Mouse (Mus musculus) MEL (cell line): ENCODE results near the gene Agap2. TPM values are rescaled to one million over a fixed set of nuclear protein-coding genes. Genes with fewer than 3 reads are reported as not detected.

Experiments used
- DNase-seq: peaks from one replicate; pipeline ENCODE4 v3.0.0; 2011; ENCODE audit warnings: low read depth, low spot score
- H3K27ac ChIP-seq: 2 replicates; pipeline ENCODE4 v1.5.1; 2012; ENCODE audit warnings: low read depth, mild to moderate bottlenecking, control low read depth, low read length, moderate library complexity; ENCODE audit not compliant: control insufficient read depth
- H3K27me3 ChIP-seq, 2 experiments: fragments of 150-350 bp in 1 of 2; sonication (generic) in 1 of 2; 2 replicates each; pipeline ENCODE4 v1.6.1; 2012; ENCODE audit warnings: low read length in 2 of 2, mild to moderate bottlenecking in 2 of 2, improper control_type of control experiment in 1 of 2, moderate library complexity in 1 of 2; ENCODE audit not compliant: insufficient read depth in 2 of 2, control insufficient read depth in 1 of 2
- H3K36me3 ChIP-seq, 2 experiments: 2 replicates each; pipeline ENCODE4 v1.6.1; 2012 to 2014; ENCODE audit warnings: low read length in 2 of 2, improper control_type of control experiment in 1 of 2, inconsistent platforms in 1 of 2, mild to moderate bottlenecking in 1 of 2; ENCODE audit not compliant: insufficient read depth in 2 of 2, control insufficient read depth in 1 of 2
- H3K4me1 ChIP-seq, 2 experiments: fragments of 150-350 bp in 1 of 2; sonication (generic) in 1 of 2; 2 replicates each; pipeline ENCODE4 v1.6.1; 2012; ENCODE audit warnings: low read length in 2 of 2, improper control_type of control experiment in 1 of 2, mild to moderate bottlenecking in 1 of 2; ENCODE audit not compliant: insufficient read depth in 2 of 2, control insufficient read depth in 1 of 2
- H3K4me3 ChIP-seq, 2 experiments: fragments of 150-350 bp in 1 of 2; sonication (generic) in 1 of 2; 2 replicates each; pipeline ENCODE4 v1.5.1; 2012; ENCODE audit warnings: low read depth in 2 of 2, low read length in 2 of 2, mild to moderate bottlenecking in 2 of 2, moderate library complexity in 2 of 2, control low read depth in 1 of 2, improper control_type of control experiment in 1 of 2; ENCODE audit not compliant: control insufficient read depth in 1 of 2, insufficient read depth in 1 of 2
- H3K79me2 ChIP-seq: 2 replicates; pipeline ENCODE4 v1.6.1; 2012; ENCODE audit warnings: mild to moderate bottlenecking, low read length, moderate library complexity; ENCODE audit not compliant: control insufficient read depth, poor library complexity, insufficient read depth
- H3K9ac ChIP-seq: 2 replicates; pipeline ENCODE4 v1.6.1; 2012; ENCODE audit warnings: low read depth, mild to moderate bottlenecking, control low read depth, low read length, moderate library complexity; ENCODE audit not compliant: control insufficient read depth, poor library complexity, severe bottlenecking
- H3K9me3 ChIP-seq: fragments of 150-350 bp; sonication (generic); replicated peaks from 2 replicates; pipeline ENCODE4 v1.6.1; 2012; ENCODE audit warnings: mild to moderate bottlenecking, low read length, improper control_type of control experiment, moderate library complexity; ENCODE audit not compliant: insufficient read depth
- CHD1 ChIP-seq: IDR thresholded peaks from 2 replicates; pipeline ENCODE4 v1.6.1; 2012; ENCODE audit warnings: low read depth, mild to moderate bottlenecking, inconsistent platforms, low read length, improper control_type of control experiment
- E2F4 ChIP-seq: IDR thresholded peaks from 2 replicates; pipeline ENCODE4 v1.6.1; 2011; ENCODE audit warnings: low read depth, low read length, improper control_type of control experiment, borderline replicate concordance
- ELF1 ChIP-seq: IDR thresholded peaks from 2 replicates; pipeline ENCODE4 v1.6.1; 2014; ENCODE audit warnings: low read depth, mild to moderate bottlenecking, inconsistent platforms, low read length, improper control_type of control experiment, moderate library complexity
- GABPA ChIP-seq: IDR thresholded peaks from 2 replicates; pipeline ENCODE4 v1.6.1; 2012; ENCODE audit warnings: low read depth, mild to moderate bottlenecking, inconsistent platforms, low read length, improper control_type of control experiment, moderate library complexity
- GATA1 ChIP-seq: IDR thresholded peaks from 2 replicates; pipeline ENCODE4 v1.6.1; 2011; ENCODE audit warnings: low read depth, low read length, improper control_type of control experiment
- JUND ChIP-seq: IDR thresholded peaks from 2 replicates; pipeline ENCODE4 v1.6.1; 2011; ENCODE audit warnings: low read depth, mild to moderate bottlenecking, improper control_type of control experiment, low read length
- MAZ ChIP-seq: IDR thresholded peaks from 2 replicates; pipeline ENCODE4 v1.6.1; 2012; ENCODE audit warnings: low read depth, mild to moderate bottlenecking, inconsistent platforms, low read length, improper control_type of control experiment
- MEF2A ChIP-seq: IDR thresholded peaks from 2 replicates; pipeline ENCODE4 v1.6.1; 2014; ENCODE audit warnings: low read depth, mild to moderate bottlenecking, inconsistent platforms, low read length, improper control_type of control experiment; ENCODE audit not compliant: poor library complexity, insufficient replicate concordance, severe bottlenecking; ENCODE audit errors: extremely low read depth
- MXI1 ChIP-seq: IDR thresholded peaks from 2 replicates; pipeline ENCODE4 v1.6.1; 2011; ENCODE audit warnings: mild to moderate bottlenecking, low read depth, low read length, improper control_type of control experiment
- MYB ChIP-seq: IDR thresholded peaks from 2 replicates; pipeline ENCODE4 v1.6.1; 2011; ENCODE audit warnings: mild to moderate bottlenecking, low read depth, low read length, improper control_type of control experiment
- NELFE ChIP-seq: IDR thresholded peaks from 2 replicates; pipeline ENCODE4 v1.6.1; 2011; ENCODE audit warnings: low read depth, low read length, improper control_type of control experiment
- POLR2AphosphoS5 ChIP-seq: IDR thresholded peaks from 2 replicates; pipeline ENCODE4 v1.6.1; 2012; ENCODE audit warnings: low read depth, borderline replicate concordance, mild to moderate bottlenecking, inconsistent platforms, low read length, moderate library complexity, mixed read lengths
- RCOR1 ChIP-seq: IDR thresholded peaks from 2 replicates; pipeline ENCODE4 v1.6.1; 2012; ENCODE audit warnings: low read depth, mild to moderate bottlenecking, inconsistent platforms, low read length, improper control_type of control experiment
- SIN3A ChIP-seq: IDR thresholded peaks from 2 replicates; pipeline ENCODE4 v1.6.1; 2012; ENCODE audit warnings: low read length, improper control_type of control experiment, inconsistent platforms
- TAL1 ChIP-seq: IDR thresholded peaks from 2 replicates; pipeline ENCODE4 v1.6.1; 2012; ENCODE audit warnings: mild to moderate bottlenecking, inconsistent platforms, low read length, moderate library complexity, mixed read lengths
- TBP ChIP-seq: IDR thresholded peaks from 2 replicates; pipeline ENCODE4 v1.8.0; 2011; ENCODE audit warnings: low read depth, low read length, improper control_type of control experiment
- USF1 ChIP-seq: IDR thresholded peaks from 2 replicates; pipeline ENCODE4 v1.6.1; 2014; ENCODE audit warnings: low read depth, mild to moderate bottlenecking, inconsistent platforms, low read length, improper control_type of control experiment, moderate library complexity
- USF2 ChIP-seq, 2 experiments: IDR thresholded peaks; 2 replicates each; pipeline ENCODE4 v1.6.1; 2011 to 2012; ENCODE audit warnings: improper control_type of control experiment in 2 of 2, low read length in 2 of 2, borderline replicate concordance in 1 of 2, inconsistent platforms in 1 of 2, low read depth in 1 of 2, mild to moderate bottlenecking in 1 of 2; ENCODE audit not compliant: insufficient read depth in 1 of 2
- ZNF384 ChIP-seq: IDR thresholded peaks from 2 replicates; pipeline ENCODE4 v1.6.1; 2012; ENCODE audit warnings: low read depth, mild to moderate bottlenecking, inconsistent platforms, low read length, improper control_type of control experiment
- polyA plus RNA-seq, 2 experiments: library from polyadenylated mRNA; stranded (reverse) in 1 of 2; unstranded in 1 of 2; fragments of >175 nt in 1 of 2; fragments of >200 nt in 1 of 2; gene quantifications; 2 replicates each; pipeline versions ENCODE4 v1.2.1 to v1.2.4; 2012; ENCODE audit warnings: low replicate concordance in 2 of 2, low read depth in 1 of 2; ENCODE audit not compliant: insufficient read length in 2 of 2, insufficient read depth in 1 of 2, missing spikeins in 1 of 2
- total RNA-seq: library from RNA; depleted of rRNA; stranded (reverse); fragments of 300-350 nt; gene quantifications from 2 replicates; pipeline ENCODE4 v1.2.3, GENCODE M21; 2012

Agap2 gene
- total and polyA plus RNA-seq, 3 experiments, result 0.04 to 0.46 TPM; not detected in 1

DNA sequence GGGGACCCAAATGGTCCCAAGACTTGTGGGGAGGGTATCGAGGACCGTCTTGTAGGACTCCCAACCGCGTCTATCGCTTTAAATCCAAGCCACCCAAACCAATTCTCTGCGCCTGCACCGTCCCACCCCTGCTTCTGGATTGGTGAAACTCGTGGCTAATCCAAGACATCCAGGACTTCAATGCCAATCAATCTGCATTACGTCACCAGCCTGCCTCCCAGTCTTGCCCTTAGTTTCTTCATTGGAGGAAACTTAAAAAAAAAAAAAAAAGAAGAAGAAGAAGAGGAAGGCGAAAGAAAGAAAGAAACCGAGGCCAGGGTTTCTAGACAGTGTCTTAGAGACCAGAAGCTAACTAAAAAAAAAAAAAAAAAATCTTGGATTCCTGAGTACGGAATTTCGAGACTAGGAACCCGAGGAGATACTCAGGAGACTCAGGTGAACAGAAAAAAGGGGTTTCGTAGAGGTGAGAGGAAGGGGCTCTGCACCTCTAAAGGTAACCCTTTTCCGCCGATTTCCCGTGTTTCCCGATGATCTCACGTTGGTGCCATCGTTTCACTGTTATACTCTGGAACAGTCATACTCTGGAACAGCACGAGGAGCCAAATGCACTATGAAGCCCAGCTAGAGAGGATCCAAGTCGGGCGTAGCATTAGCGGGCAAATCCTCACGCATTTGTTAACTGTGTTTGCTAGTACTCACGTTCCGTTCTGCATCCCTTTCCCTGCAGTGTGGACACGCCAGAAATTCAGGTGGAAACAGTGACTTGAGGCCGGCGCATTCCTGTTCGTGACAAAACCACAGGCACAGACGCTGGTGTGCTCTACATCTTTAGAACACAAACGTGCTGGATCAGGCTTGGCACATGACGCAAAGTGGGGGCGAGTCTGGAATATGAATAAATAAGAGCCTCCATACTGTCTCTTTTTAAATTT lies 4.6 kb upstream of the Agap2 start, which contains the start of gene Tspan31 (continued):
- TF ChIP-seq POLR2AphosphoS5 (no peak), MXI1 (peak; percentile 66), USF1 (peak; percentile 57), ELF1 (peak; percentile 46), MEF2A (no peak), CHD1 (no peak; the same call in 1 of the 2 replicates), ZNF384 (peak; percentile 99), NELFE (peak; percentile 73), TAL1 (no peak), USF2 (IDR thresholded peaks at IDR 0.05; ENCODE audit: borderline replicate concordance in 1 of 2, insufficient read depth in 1 of 2, low read depth in 1 of 2, low read length in 2 of 2) (no peak), GABPA (no peak), MYB (no peak), E2F4 (no peak), MAZ (peak; percentile 59), RCOR1 (no peak), JUND (no peak; the same call in 1 of the 2 replicates), SIN3A (peak; percentile 79)

DNA sequence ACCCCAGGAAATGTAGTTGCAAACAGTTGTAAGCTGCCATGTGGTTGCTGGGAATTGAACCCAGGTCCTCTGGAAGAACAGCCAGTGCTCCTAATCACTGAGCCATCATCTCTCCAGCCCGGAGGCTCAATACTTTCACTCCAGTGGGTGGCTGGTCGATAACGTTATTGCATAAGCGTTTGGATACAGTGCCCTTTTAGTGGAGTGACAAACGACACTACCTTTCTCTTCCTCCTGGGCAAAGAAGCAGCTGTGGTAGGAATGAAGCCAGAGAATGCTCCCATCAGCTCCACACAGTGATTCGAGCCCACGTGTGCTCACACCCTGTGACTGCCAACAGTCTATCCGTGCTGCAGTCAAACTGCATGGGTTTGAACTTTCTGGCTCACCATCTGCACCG lies 3.9 kb upstream of the Agap2 start:
- H3K9ac ChIP-seq, result peak overlapping the region; percentile 69
- H3K4me1 ChIP-seq, result peaks cover 3 to 7% of the 10 kb centered on the region in 2 experiments; a peak in 3 of 4 replicates

More for the DNA sequence above, 3.9 kb upstream of the Agap2 start:
- Histone ChIP-seq H3K9me3 (no peaks in the 10 kb centered on the region), H3K27me3 (no peaks in the 10 kb centered on the region), H3K4me3 (peak overlapping the region; percentile 66 to 83)
- TF ChIP-seq GATA1, result no peak
- peak; percentile 89 for TF ChIP-seq TBP
- TF ChIP-seq, all 39 proteins: peak for 1
- DNase-seq, result peak; percentile 51
- H3K27ac ChIP-seq, result peak overlapping the region; percentile 81
- H3K79me2 ChIP-seq, result peaks cover 15% of the 10 kb centered on the region
- H3K36me3 ChIP-seq, result peaks cover 2 to 21% of the 10 kb centered on the region in 2 experiments; a peak in 3 of 4 replicates
